Mouse (Mus musculus) liver, adult 2 months (tissue): ENCODE measurements around the gene Txnrd1.

Source experiments
- CTCF ChIP-seq: fragments of 200-500 bp; IDR thresholded peaks from 2 replicates; pipeline ENCODE4 v1.5.1; 2011; ENCODE audit warnings: low read depth, low read length, control low read depth
- POLR2A ChIP-seq: fragments of 200-500 bp; IDR thresholded peaks from 2 replicates; pipeline ENCODE4 v1.6.1; 2011; ENCODE audit warnings: low read length, control low read depth; ENCODE audit not compliant: insufficient read depth; ENCODE audit errors: extremely low read depth

DNA sequence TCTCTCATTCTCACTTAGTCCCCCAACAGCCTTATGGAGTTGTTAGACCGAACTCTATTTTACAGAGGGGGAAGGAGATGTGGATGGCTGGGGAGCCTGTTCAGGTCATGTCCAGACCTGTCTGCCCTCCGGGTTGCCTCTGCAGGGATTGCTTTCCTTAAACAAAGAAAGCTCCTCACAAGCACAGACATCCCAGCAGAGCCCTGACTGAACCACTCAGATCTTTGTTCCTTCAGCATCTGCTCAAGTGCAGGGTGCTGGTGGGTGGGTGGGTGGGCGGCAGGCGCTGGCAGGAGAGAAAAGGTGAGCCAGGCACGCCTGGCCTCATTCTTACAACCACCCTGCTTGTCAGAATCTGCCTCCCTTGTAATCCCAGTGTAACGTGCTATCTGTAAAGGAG is 10.3 kb downstream of the Txnrd1 start:
- TF ChIP-seq CTCF (no peak), POLR2A (no peak)
